In genomic region chr2:52038558-52038957, GRCm38 (mm10) we compare ENCODE assay signal across 9 mouse cellular contexts. TPM values are rescaled to one million over a fixed set of nuclear protein-coding genes. Genes with fewer than 3 reads are reported as not detected.
DNase-seq lines count a peak whose midpoint lies in the region; ATAC-seq lines count a peak whose summit lies in the region.
"Had no signal": no experiment of that assay in that cellular context is flagged by ENCODE, and none has a peak within 500 bp of the region (broad histone marks: within the 10 kb centered on the region; RNA-seq: fewer than 3 reads in every experiment).

No protein-coding gene starts in this region.

- H3K27me3 ChIP-seq in intestine, embryonic 14.5 days (replicated peaks; ENCODE audit: control insufficient read depth, insufficient read depth, low read length) = 0 out of 2 replicates have a peak, but pooled peaks cover 2% of the 10 kb centered on the region
- no peaks in the 10 kb centered on the region for H3K27me3 ChIP-seq in intestine, embryonic 16.5 days (replicated peaks; ENCODE audit: control insufficient read depth, insufficient read depth, low read length)
- H3K27me3 ChIP-seq in embryonic facial prominence, embryonic 10.5 days (replicated peaks; ENCODE audit: low read depth, poor library complexity, severe bottlenecking) = no peaks in the 10 kb centered on the region
- no peaks in the 10 kb centered on the region for H3K27me3 ChIP-seq in hindbrain, embryonic 13.5 days
- H3K27me3 ChIP-seq in midbrain, embryonic 16.5 days (ENCODE audit: control insufficient read depth, insufficient read depth, low read depth, low read length) = no peaks in the 10 kb centered on the region

- no peak for DNase-seq in intestine, embryonic 14.5 days (ENCODE audit: low spot score)
- DNase-seq in embryonic facial prominence, embryonic 10.5 days (ENCODE audit: low spot score) = peak; percentile 27
- DNase-seq in adipocyte (ENCODE audit: low spot score) = no peak
- DNase-seq in left cerebral cortex, adult 18-20 months (ENCODE audit: low spot score in 2 of 2) = no peak
- no peak for DNase-seq in urinary bladder, postnatal 4 days (ENCODE audit: low spot score in 2 of 2)

- H3K9ac ChIP-seq in intestine, embryonic 14.5 days (ENCODE audit: low read length) = no peak overlapping the region
- H3K9ac ChIP-seq in intestine, embryonic 16.5 days (ENCODE audit: low read depth, low read length) = no peak overlapping the region
- 0 out of 2 replicates have a peak overlapping the region, but pooled peaks have one; percentile 40 for H3K9ac ChIP-seq in hindbrain, embryonic 13.5 days
- no peak overlapping the region for H3K9ac ChIP-seq in midbrain, embryonic 16.5 days (ENCODE audit: low read depth, low read length)
- H3K9ac ChIP-seq: liver, embryonic 15.5 days had no signal

- H3K4me2 ChIP-seq in intestine, embryonic 14.5 days (ENCODE audit: low read length) = peak overlapping the region; percentile 62
- H3K4me2 ChIP-seq in intestine, embryonic 16.5 days (ENCODE audit: low read depth, low read length) = no peak overlapping the region
- peak overlapping the region; percentile 70 for H3K4me2 ChIP-seq in hindbrain, embryonic 13.5 days
- peak overlapping the region; percentile 16; the same call in 1 of the 2 replicates for H3K4me2 ChIP-seq in midbrain, embryonic 16.5 days (ENCODE audit: low read length)

- H3K4me1 ChIP-seq in intestine, embryonic 14.5 days (replicated peaks; ENCODE audit: control insufficient read depth, insufficient read depth, low read length) = 0 out of 2 replicates have a peak, but pooled peaks cover 3% of the 10 kb centered on the region
- H3K4me1 ChIP-seq in intestine, embryonic 16.5 days (ENCODE audit: control insufficient read depth, insufficient read depth, low read length) = no peaks in the 10 kb centered on the region
- peaks cover 14% of the 10 kb centered on the region for H3K4me1 ChIP-seq in embryonic facial prominence, embryonic 10.5 days
- H3K4me1 ChIP-seq in hindbrain, embryonic 13.5 days (replicated peaks) = peaks cover 19% of the 10 kb centered on the region
- peaks cover 12% of the 10 kb centered on the region for H3K4me1 ChIP-seq in midbrain, embryonic 16.5 days (ENCODE audit: control insufficient read depth, insufficient read depth, low read length)

- no peaks in the 10 kb centered on the region for H3K9me3 ChIP-seq in intestine, embryonic 14.5 days (ENCODE audit: control insufficient read depth, low read length)
- H3K9me3 ChIP-seq in intestine, embryonic 16.5 days (ENCODE audit: control insufficient read depth, low read length) = no peaks in the 10 kb centered on the region
- no peaks in the 10 kb centered on the region for H3K9me3 ChIP-seq in embryonic facial prominence, embryonic 10.5 days
- no peaks in the 10 kb centered on the region for H3K9me3 ChIP-seq in hindbrain, embryonic 13.5 days
- no peaks in the 10 kb centered on the region for H3K9me3 ChIP-seq in midbrain, embryonic 16.5 days (replicated peaks; ENCODE audit: control insufficient read depth, low read length, poor library complexity, severe bottlenecking)
- H3K9me3 ChIP-seq: liver, embryonic 15.5 days had no signal

- no peak for ATAC-seq in intestine, embryonic 14.5 days (replicated peaks; ENCODE audit: low FRiP score, low TSS enrichment, low read depth)
- no peak for ATAC-seq in intestine, embryonic 16.5 days
- no peak for ATAC-seq in hindbrain, embryonic 13.5 days (ENCODE audit: low FRiP score)
- no peak for ATAC-seq in midbrain, embryonic 16.5 days

- peak overlapping the region; percentile 46 for H3K4me3 ChIP-seq in intestine, embryonic 14.5 days (ENCODE audit: low read depth, low read length)
- no peak overlapping the region for H3K4me3 ChIP-seq in intestine, embryonic 16.5 days (ENCODE audit: low read length)
- H3K4me3 ChIP-seq in embryonic facial prominence, embryonic 10.5 days = peak overlapping the region; percentile 64
- H3K4me3 ChIP-seq in hindbrain, embryonic 13.5 days = peak overlapping the region; percentile 47
- no peak overlapping the region for H3K4me3 ChIP-seq in midbrain, embryonic 16.5 days (ENCODE audit: low read depth, low read length)

- 51% methylated on average over 5 of the region's 5 CpGs for WGBS in intestine, embryonic 14.5 days
- WGBS in intestine, embryonic 16.5 days = 55% methylated on average over 5 of the region's 5 CpGs
- WGBS in embryonic facial prominence, embryonic 10.5 days = 22% methylated on average over 5 of the region's 5 CpGs
- 24% methylated on average over 5 of the region's 5 CpGs for WGBS in hindbrain, embryonic 13.5 days
- WGBS in midbrain, embryonic 16.5 days = 23% methylated on average over 5 of the region's 5 CpGs

- no peaks in the 10 kb centered on the region for H3K36me3 ChIP-seq in intestine, embryonic 14.5 days (ENCODE audit: control insufficient read depth, insufficient read depth, low read length)
- H3K36me3 ChIP-seq in intestine, embryonic 16.5 days (ENCODE audit: control insufficient read depth, insufficient read depth, low read length) = no peaks in the 10 kb centered on the region
- H3K36me3 ChIP-seq in embryonic facial prominence, embryonic 10.5 days (replicated peaks) = peaks cover 12% of the 10 kb centered on the region
- no peaks in the 10 kb centered on the region for H3K36me3 ChIP-seq in hindbrain, embryonic 13.5 days
- no peaks in the 10 kb centered on the region for H3K36me3 ChIP-seq in midbrain, embryonic 16.5 days (ENCODE audit: control insufficient read depth, insufficient read depth, low read length)
- H3K36me3 ChIP-seq: liver, embryonic 15.5 days had no signal

- H3K27ac ChIP-seq in intestine, embryonic 14.5 days (ENCODE audit: low read depth) = no peak overlapping the region
- no peak overlapping the region for H3K27ac ChIP-seq in intestine, embryonic 16.5 days (ENCODE audit: low read length)
- peak overlapping the region; percentile 85 for H3K27ac ChIP-seq in embryonic facial prominence, embryonic 10.5 days (replicated peaks)
- no peak overlapping the region for H3K27ac ChIP-seq in hindbrain, embryonic 13.5 days
- H3K27ac ChIP-seq in midbrain, embryonic 16.5 days (ENCODE audit: low read length) = no peak overlapping the region
- H3K27ac ChIP-seq: liver, embryonic 15.5 days had no signal

RNA-seq across cellular contexts. Expression of gene Tnfaip6, which starts 0.7 kb away (rescaled TPM):
- 3.0 and 3.4 TPM in 2 replicates for polyA plus RNA-seq in intestine, embryonic 14.5 days (2014; fragmentation: Nextera tagmentation; extraction: Ambion mirVana)
- polyA plus RNA-seq in intestine, embryonic 16.5 days (2015; fragmentation: Nextera tagmentation; extraction: Ambion mirVana) = 2.1 and 2.3 TPM in 2 replicates
- 44.7 and 57.7 TPM in 2 replicates for polyA plus RNA-seq in embryonic facial prominence, embryonic 10.5 days (2016; fragmentation: Nextera tagmentation; extraction: Ambion mirVana)
- 7.9 and 8.6 TPM in 2 replicates for polyA plus RNA-seq in hindbrain, embryonic 13.5 days (2015; fragmentation: Nextera tagmentation; extraction: Ambion mirVana)
- 2.8 and 3.8 TPM in 2 replicates for polyA plus RNA-seq in midbrain, embryonic 16.5 days (2015; fragmentation: Nextera tagmentation; extraction: Ambion mirVana)
- 10 to 100 TPM in 1 of 2 experiments, 1 to 10 TPM in 1; 6.0 to 10.3 TPM for total RNA-seq in left cerebral cortex, adult 18-20 months (2021)

RNA-seq across cellular contexts. Expression of gene Rif1, which starts 34.1 kb away (rescaled TPM):
- 39.1 and 46.6 TPM in 2 replicates for polyA plus RNA-seq in intestine, embryonic 14.5 days (2014; fragmentation: Nextera tagmentation; extraction: Ambion mirVana)
- polyA plus RNA-seq in intestine, embryonic 16.5 days (2015; fragmentation: Nextera tagmentation; extraction: Ambion mirVana) = 11.5 and 11.8 TPM in 2 replicates
- polyA plus RNA-seq in embryonic facial prominence, embryonic 10.5 days (2016; fragmentation: Nextera tagmentation; extraction: Ambion mirVana) = 41.0 and 43.4 TPM in 2 replicates
- polyA plus RNA-seq in hindbrain, embryonic 13.5 days (2015; fragmentation: Nextera tagmentation; extraction: Ambion mirVana) = 20.0 and 21.1 TPM in 2 replicates
- polyA plus RNA-seq in midbrain, embryonic 16.5 days (2015; fragmentation: Nextera tagmentation; extraction: Ambion mirVana) = 18.2 and 19.3 TPM in 2 replicates
- 10 to 100 TPM; 26.5 to 28.2 TPM for total RNA-seq in left cerebral cortex, adult 18-20 months (2021)

Comparison
In these comparisons a context has a peak if more than half of its experiments do, and no peak if none do; other contexts are left out.
1. H3K4me3 ChIP-seq: peak in intestine, embryonic 14.5 days (single experiment), embryonic facial prominence, embryonic 10.5 days (single experiment) and hindbrain, embryonic 13.5 days (single experiment); none in intestine, embryonic 16.5 days (single experiment) and midbrain, embryonic 16.5 days (single experiment).